Mouse (Mus musculus): ENCODE data around the gene Rpl10a.
"Not testable (repeated sequence)": the region's sequence is repeated elsewhere in the genome, so short reads cannot be mapped to it uniquely, and the experiment has no call there.

The Rpl10a gene

GRCm38 (mm10) chr17:28308297-28309195 lies 19.7 kb upstream of the Rpl10a start:
- peak; percentile 95 for DNase-seq (ENCODE audit: low spot score)

- no peak for DNase-seq (ENCODE audit: low spot score)
Measured at GRCm38 (mm10) chr17:28310831-28311230, 17.4 kb upstream of the Rpl10a start.

- DNase-seq (ENCODE audit: low spot score) = no peak
Measured at GRCm38 (mm10) chr17:28311366-28312132, 16.7 kb upstream of the Rpl10a start.

- DNase-seq (ENCODE audit: low spot score) = peak; percentile 58
Measured at GRCm38 (mm10) chr17:28312232-28313211, 15.7 kb upstream of the Rpl10a start.

GRCm38 (mm10) chr17:28313212-28313879 lies 14.9 kb upstream of the Rpl10a start, which contains the start of gene Fance:
TSS of gene Fance (plus strand) at chr17:28313519.
- peak; percentile 98 for DNase-seq (ENCODE audit: low spot score)

GRCm38 (mm10) chr17:28313880-28314225 lies 14.4 kb upstream of the Rpl10a start:
- peak; percentile 45 for DNase-seq (ENCODE audit: low spot score)

- DNase-seq (ENCODE audit: low spot score) = no peak
Measured at GRCm38 (mm10) chr17:28315611-28316160, 12.6 kb upstream of the Rpl10a start.

- DNase-seq (ENCODE audit: low spot score) = no peak
Measured at GRCm38 (mm10) chr17:28316476-28316875, 11.8 kb upstream of the Rpl10a start.

- DNase-seq (ENCODE audit: low spot score) = no peak
Measured at GRCm38 (mm10) chr17:28317091-28317490, 11.2 kb upstream of the Rpl10a start.

GRCm38 (mm10) chr17:28317725-28318124 lies 10.5 kb upstream of the Rpl10a start:
- DNase-seq (ENCODE audit: low spot score) = no peak

GRCm38 (mm10) chr17:28321700-28322099 lies 6.6 kb upstream of the Rpl10a start:
- no peak for DNase-seq (ENCODE audit: low spot score)

- DNase-seq (ENCODE audit: low spot score) = no peak
Measured at GRCm38 (mm10) chr17:28323786-28324185, 4.5 kb upstream of the Rpl10a start.

GRCm38 (mm10) chr17:28324416-28324815 lies 3.9 kb upstream of the Rpl10a start:
- not testable (repeated sequence) for DNase-seq (ENCODE audit: low spot score)

- DNase-seq (ENCODE audit: low spot score) = no peak
Measured at GRCm38 (mm10) chr17:28325751-28326150, 2.5 kb upstream of the Rpl10a start.

GRCm38 (mm10) chr17:28326951-28327350 lies 1.3 kb upstream of the Rpl10a start:
- no peak for DNase-seq (ENCODE audit: low spot score)

- DNase-seq (ENCODE audit: low spot score) = peak; percentile 82
Measured at GRCm38 (mm10) chr17:28327673-28328325, 472 bp upstream of the Rpl10a start.

GRCm38 (mm10) chr17:28328946-28329345 lies 675 bp downstream of the Rpl10a start:
- DNase-seq (ENCODE audit: low spot score) = no peak

GRCm38 (mm10) chr17:28329503-28330231 lies 1.4 kb downstream of the Rpl10a start:
- DNase-seq (ENCODE audit: low spot score) = no peak

- DNase-seq (ENCODE audit: low spot score) = no peak
Measured at GRCm38 (mm10) chr17:28330232-28330546, 1.9 kb downstream of the Rpl10a start.

- DNase-seq (ENCODE audit: low spot score) = not testable (repeated sequence)
Measured at GRCm38 (mm10) chr17:28330590-28330989, 2.3 kb downstream of the Rpl10a start.

All from embryo, embryonic 10 days (tissue).